Mouse (Mus musculus): Measurements from ENCODE around the gene Ccdc36. TPM values are rescaled to one million over a fixed set of nuclear protein-coding genes. Genes with fewer than 3 reads are reported as not detected.

The Ccdc36 gene
- total RNA-seq, 2 experiments from 2014 or later, result 0.15 TPM; not detected in 1

GRCm38 (mm10) chr9:108450292-108451169 lies 22.2 kb upstream of the Ccdc36 start:
- no peak for ATAC-seq (ENCODE audit: poor library complexity, severe bottlenecking)

GRCm38 (mm10) chr9:108449860-108450259 lies 21.6 kb upstream of the Ccdc36 start:
- no peak for ATAC-seq (ENCODE audit: poor library complexity, severe bottlenecking)

- ATAC-seq (ENCODE audit: poor library complexity, severe bottlenecking), result 0 out of 2 replicates have a peak, but pooled peaks have one; percentile 35
These were observed 16.8 kb upstream of the Ccdc36 start for GRCm38 (mm10) chr9:108445125-108445524.

GRCm38 (mm10) chr9:108441236-108441919 lies 13.1 kb upstream of the Ccdc36 start:
- ATAC-seq (ENCODE audit: poor library complexity, severe bottlenecking), result no peak

GRCm38 (mm10) chr9:108440485-108440884 lies 12.2 kb upstream of the Ccdc36 start:
- ATAC-seq (ENCODE audit: poor library complexity, severe bottlenecking), result no peak

GRCm38 (mm10) chr9:108439176-108439575 lies 10.9 kb upstream of the Ccdc36 start:
- ATAC-seq (ENCODE audit: poor library complexity, severe bottlenecking), result no peak

GRCm38 (mm10) chr9:108436182-108436581 lies 7.9 kb upstream of the Ccdc36 start, which contains the start of gene BC048562:
BC048562 (plus strand) TSS chr9:108436482.
- ATAC-seq (ENCODE audit: poor library complexity, severe bottlenecking), result no peak

GRCm38 (mm10) chr9:108431431-108432067 lies 3.3 kb upstream of the Ccdc36 start:
- ATAC-seq (ENCODE audit: poor library complexity, severe bottlenecking), result peak; percentile 38; the same call in 1 of the 2 replicates

GRCm38 (mm10) chr9:108412221-108412620 lies 16.1 kb downstream of the Ccdc36 start:
- ATAC-seq (ENCODE audit: poor library complexity, severe bottlenecking), result no peak

- ATAC-seq (ENCODE audit: poor library complexity, severe bottlenecking), result no peak
These were observed 16.8 kb downstream of the Ccdc36 start for GRCm38 (mm10) chr9:108411381-108411942.

GRCm38 (mm10) chr9:108409535-108409934 lies 18.7 kb downstream of the Ccdc36 start:
- no peak for ATAC-seq (ENCODE audit: poor library complexity, severe bottlenecking)

GRCm38 (mm10) chr9:108404451-108404850 lies 23.8 kb downstream of the Ccdc36 start:
- peak; percentile 63 for ATAC-seq (ENCODE audit: poor library complexity, severe bottlenecking)

GRCm38 (mm10) chr9:108403081-108403480 lies 25.2 kb downstream of the Ccdc36 start:
- ATAC-seq (ENCODE audit: poor library complexity, severe bottlenecking), result no peak

GRCm38 (mm10) chr9:108401186-108401960 lies 26.9 kb downstream of the Ccdc36 start:
- ATAC-seq (ENCODE audit: poor library complexity, severe bottlenecking), result no peak

- ATAC-seq (ENCODE audit: poor library complexity, severe bottlenecking), result no peak
These were observed 30.0 kb downstream of the Ccdc36 start for GRCm38 (mm10) chr9:108398324-108398723.

- ATAC-seq (ENCODE audit: poor library complexity, severe bottlenecking), result no peak
These were observed 32.9 kb downstream of the Ccdc36 start for GRCm38 (mm10) chr9:108395427-108395826.

GRCm38 (mm10) chr9:108394191-108394590 lies 34.1 kb downstream of the Ccdc36 start:
- no peak for ATAC-seq (ENCODE audit: poor library complexity, severe bottlenecking)

- no peak for ATAC-seq (ENCODE audit: poor library complexity, severe bottlenecking)
These were observed 35.6 kb downstream of the Ccdc36 start, which contains the start of gene 1700102P08Rik for GRCm38 (mm10) chr9:108392676-108393075. 1700102P08Rik (plus strand) TSS chr9:108392805.

- ATAC-seq (ENCODE audit: poor library complexity, severe bottlenecking), result no peak
These were observed 39.1 kb downstream of the Ccdc36 start for GRCm38 (mm10) chr9:108389220-108389619.

- ATAC-seq (ENCODE audit: poor library complexity, severe bottlenecking), result no peak
These were observed 39.7 kb downstream of the Ccdc36 start for GRCm38 (mm10) chr9:108388601-108389000.
